Mouse (Mus musculus): ENCODE results near the gene Gm7879.
"Not testable (repeated sequence)": the region's sequence is repeated elsewhere in the genome, so short reads cannot be mapped to it uniquely, and the experiment has no call there.

Gene Gm7879

DNA sequence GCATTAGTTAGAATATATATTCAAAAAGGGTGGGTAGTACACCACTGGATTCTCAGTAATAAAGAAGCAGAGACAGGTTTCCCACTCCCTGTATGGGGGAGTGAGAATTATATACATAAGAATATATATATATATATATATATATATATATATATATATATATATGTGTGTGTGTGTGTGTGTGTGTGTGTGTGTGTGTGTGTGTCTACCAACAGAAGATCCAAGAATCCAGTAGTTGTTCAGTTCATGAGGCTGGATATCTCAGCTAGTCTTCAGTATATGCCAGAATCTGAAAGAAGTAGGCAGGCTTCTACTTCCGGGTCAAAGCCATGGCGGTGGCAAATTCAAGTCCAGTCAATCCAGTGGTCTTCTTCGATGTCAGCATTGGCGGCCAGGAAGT is at the start of gene Gm7879:
TSS of gene Gm7879 (plus strand) at position 301 of the 400 bp plus-strand sequence.
- DNase-seq (ENCODE audit: low spot score) = not testable (repeated sequence)

DNA sequence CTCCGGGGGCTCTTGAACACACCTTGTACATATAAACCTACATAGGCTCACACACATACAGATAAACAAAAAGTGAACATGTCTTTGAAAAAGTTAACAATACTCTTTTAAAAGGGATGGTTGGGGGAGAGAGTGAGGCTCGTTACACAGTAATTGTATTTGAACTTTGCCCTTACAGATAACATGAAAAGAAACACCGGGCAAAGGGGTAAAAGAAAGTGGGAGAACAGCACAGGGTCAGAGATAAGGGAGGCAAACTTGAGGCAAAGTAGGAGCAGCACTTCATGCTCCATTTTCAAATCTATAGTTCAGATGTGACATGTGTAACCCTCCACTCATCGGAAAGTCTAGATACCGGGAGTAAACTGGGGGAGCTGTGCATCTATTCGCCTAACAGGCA is 49.3 kb upstream of the Gm7879 start:
- no peak for DNase-seq (ENCODE audit: low spot score)

DNA sequence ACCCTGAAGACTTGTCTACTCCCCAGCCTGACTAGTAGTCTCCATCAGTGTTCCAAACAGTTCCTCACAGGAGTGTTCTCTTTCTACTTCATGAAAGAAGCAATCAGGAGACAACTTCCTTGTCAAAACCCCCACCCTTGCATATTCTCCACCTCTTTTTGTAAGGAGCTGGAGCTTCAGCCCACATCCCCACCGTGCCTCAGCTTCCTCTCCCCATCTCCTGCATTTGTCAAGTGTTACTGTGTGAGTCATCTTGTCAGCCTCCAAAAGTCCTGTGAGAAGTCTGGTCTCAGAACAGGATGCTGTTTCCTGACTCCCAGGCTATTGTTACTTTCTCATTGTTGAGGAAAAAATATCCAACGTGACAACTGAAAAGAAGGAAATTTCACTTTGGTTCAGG is 47.6 kb upstream of the Gm7879 start:
- no peak for DNase-seq (ENCODE audit: low spot score)

DNA sequence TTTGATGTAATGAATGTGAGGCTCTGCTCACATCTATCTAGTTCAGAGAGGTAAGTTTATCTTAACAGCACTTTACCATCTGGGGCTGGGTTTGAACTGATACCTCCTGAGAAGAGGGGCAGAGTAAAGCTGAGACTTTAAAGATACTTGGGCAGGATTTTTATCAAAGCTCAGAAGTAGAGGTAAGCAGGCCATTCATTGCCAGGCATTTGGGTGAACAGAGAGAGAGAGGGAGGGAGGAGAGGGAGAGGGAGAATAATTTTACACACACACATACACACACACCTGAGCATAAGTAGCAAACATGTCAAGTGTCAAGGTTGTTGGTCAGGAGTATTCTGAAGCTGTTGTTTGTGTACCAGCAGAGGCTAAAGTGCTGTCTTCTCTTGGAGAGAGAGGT is 44.7 kb upstream of the Gm7879 start, which contains the start of gene Cd38:
TSS of gene Cd38 (plus strand) at position 301 of the 400 bp plus-strand sequence.
- no peak for DNase-seq (ENCODE audit: low spot score)

DNA sequence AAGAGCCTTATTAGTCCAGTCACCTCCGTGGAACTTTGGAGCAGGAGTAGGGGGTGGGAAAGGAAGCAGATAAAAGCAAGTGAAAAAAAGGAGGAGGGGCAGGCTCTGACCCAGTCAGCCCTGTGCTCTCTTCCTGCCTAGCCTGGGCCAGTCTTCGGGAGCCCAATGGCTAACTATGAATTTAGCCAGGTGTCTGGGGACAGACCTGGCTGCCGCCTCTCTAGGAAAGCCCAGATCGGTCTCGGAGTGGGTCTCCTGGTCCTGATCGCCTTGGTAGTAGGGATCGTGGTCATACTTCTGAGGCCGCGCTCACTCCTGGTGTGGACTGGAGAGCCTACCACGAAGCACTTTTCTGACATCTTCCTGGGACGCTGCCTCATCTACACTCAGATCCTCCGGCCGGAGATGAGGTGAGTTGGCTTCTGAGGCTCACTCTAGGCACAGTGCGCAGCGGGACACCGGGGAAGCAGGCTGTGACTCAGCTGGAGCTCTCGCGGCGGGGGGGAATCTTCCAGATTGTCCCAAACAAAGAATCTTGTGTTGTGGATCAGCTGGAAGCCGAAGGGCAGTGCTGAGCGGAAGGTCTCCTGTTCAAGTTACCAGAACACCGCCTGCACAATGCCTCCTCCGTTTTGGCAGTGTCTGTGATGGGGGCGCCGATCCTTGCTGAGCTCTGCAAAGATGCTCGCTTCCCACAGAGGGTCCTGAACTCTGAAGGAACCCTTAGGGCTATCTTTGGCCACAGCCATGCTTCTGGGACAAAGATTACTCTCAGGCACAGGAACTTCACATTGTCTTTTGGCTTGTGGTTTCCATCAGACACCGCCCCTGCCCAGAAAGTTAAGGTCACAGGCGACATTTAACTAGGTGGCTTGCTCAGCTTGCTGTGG is 44.0 kb upstream of the Gm7879 start:
- DNase-seq (ENCODE audit: low spot score) = peak; percentile 65

DNA sequence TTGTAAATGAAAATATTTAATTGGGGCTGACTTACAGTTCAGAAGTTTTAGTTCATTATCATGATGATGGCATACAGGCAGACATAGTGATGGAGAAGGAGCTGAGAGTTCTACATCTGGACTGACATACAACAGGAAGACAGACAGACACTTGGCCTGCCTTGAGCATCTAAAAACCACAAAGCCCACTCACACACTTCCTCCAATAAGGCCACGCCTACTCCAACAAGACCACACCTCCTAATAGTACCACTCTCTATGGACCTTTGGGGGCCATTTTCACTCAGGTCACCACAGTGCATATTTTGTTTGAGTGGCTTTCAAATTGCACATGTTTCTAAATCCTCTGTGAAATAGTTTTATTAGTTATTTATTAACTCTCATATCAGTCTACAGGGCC is 41.1 kb upstream of the Gm7879 start:
- no peak for DNase-seq (ENCODE audit: low spot score)

DNA sequence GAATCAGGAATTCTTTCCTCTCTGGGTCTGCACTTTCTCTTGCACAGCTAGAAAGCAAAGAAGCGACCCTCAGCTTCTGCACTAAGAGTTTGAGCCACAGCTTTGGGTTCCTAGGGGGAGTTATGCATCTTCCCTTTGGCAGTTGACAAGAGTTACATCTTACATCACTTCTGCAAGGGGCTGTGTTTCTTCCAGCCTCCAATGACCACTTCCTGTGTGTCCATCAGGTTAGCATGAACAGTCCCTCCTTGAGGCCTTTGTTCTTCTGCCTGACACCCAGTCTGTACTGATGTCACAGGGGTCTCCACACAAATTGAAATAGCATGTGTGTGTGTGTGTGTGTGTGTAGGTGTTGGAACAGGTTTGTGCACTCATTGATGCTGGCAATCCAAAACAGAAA is 40.3 kb upstream of the Gm7879 start:
- DNase-seq (ENCODE audit: low spot score) = no peak

DNA sequence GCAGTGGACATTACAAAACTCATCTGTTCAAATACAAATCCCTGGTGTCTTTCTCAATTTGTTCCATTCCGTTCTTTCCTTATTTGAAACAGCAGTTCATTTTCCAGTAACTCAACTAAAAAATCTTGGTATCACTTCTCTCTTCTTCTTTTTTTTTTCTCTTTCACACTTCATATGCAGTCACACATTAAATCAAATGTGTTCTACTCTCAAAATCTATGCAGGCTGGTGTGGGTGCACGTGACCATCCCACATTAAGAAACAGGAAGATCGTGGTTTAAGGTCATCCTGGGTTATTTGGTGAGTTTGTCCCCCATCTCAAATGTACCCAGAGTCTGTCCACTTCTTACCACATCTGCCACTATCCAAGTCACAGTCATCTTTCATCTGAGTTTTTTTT is 30.9 kb upstream of the Gm7879 start:
- no peak for DNase-seq (ENCODE audit: low spot score)

DNA sequence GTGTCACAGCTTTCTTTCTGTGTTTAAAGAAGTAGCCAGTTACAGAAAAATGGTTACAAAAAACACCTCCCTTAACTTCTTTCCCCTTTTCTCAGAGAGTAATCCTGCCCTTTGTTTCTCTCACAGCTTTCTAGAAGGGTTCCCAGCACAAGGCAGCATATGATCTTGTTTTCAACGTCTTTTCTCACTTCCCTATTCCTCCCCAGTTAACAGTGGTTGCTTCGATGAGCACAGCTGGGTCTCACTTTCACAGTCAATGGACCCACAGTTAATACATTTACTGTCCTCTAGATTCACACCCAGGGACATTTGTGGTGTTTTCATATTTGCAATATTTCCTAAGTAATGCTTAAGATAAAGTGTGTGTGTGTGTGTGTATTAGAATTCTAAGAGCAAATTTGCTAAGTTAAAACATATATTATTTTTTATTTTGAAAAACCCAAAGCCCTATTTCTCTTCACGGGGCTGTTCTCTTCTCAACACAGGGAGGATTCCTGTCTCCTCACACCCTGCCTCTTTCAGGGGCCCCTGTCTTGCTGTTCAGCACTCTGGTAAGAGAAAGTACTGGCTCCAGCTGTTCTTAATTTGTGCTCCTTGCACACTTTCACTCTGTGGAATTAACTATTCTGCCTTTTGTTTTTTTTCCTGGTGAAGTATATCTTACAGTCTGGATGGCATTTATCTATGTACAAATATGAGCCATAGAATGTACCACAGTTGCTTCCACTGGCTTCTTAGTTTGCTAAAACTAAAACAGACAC is 27.7 kb upstream of the Gm7879 start:
- DNase-seq (ENCODE audit: low spot score) = peak; percentile 37

DNA sequence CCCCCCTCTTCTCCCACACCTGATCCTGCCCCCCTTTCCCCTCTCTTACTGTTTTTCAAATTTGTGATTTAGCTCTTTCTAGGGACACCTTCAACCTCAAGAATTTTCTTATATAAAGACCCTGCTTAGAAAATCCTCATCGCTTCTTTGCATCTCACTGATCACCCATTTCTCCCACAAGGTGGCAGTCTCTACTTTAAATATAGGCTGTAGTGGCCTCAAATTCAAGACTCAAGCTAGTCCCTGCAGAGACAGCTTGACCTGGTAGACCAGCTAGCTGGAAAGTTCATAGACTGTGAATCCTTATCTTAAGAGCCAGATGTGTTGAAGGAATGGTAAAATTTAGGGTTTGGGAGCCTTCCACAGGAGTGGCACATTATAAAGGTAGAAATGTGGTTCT is 20.6 kb upstream of the Gm7879 start:
- peak; percentile 75 for DNase-seq (ENCODE audit: low spot score)

DNA sequence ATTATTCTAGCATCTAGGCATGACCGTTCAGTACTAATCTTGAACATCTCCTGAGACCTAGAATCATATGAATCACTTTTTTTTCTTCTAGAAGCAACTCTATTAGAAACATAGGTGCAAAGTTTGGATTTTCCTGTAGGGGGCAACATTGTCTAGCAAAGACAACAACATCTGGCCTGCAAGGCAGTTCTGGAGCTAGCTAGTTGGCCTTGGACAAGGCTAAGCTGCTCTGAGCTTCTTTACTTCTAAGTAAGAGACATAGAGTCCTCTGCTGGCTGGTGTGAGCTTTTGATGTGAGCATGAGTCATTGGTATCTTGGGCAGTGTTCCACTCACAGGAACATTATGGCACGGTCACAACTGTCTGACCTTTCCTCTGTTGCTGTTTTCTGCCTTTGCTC is 18.8 kb upstream of the Gm7879 start:
- peak; percentile 81 for DNase-seq (ENCODE audit: low spot score)

DNA sequence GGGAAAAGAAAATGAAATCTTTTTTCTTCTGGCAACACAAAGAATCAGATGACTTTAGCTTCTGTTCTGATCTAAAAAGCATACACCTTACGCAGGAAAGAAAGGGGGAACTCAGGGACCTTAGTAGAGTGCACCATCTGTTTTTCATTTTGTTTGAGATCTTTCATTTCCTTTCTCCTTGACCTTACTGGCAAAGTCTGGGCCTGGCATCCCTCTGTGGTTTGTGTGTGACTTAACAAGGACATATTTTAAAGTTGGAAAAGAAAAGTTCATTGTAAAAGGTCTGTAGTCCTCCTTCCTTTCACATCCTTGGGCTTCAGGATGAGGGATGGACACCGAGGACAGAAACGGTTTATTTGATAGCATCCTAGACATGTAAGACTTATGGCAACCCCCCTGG is 17.0 kb upstream of the Gm7879 start:
- DNase-seq (ENCODE audit: low spot score) = peak; percentile 75

DNA sequence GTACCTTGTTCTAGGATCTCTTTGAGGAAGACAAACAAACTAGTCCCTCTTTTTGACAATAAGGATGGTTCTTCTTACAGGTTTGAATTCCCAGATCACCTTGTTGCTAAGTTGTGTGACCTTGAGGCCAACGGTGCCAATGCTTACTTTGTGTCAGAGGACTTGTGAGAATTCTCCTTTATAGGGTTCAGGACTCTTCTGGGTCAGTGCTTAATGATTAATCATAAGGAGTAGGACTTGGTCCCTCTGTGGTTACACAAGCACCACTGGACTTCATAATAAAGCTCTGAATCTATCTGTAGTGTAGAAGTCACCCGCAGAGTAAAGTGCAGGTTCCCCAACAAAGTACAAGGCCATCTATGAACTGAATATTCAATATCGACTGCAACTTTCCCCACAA is 8.3 kb upstream of the Gm7879 start:
- DNase-seq (ENCODE audit: low spot score) = no peak

DNA sequence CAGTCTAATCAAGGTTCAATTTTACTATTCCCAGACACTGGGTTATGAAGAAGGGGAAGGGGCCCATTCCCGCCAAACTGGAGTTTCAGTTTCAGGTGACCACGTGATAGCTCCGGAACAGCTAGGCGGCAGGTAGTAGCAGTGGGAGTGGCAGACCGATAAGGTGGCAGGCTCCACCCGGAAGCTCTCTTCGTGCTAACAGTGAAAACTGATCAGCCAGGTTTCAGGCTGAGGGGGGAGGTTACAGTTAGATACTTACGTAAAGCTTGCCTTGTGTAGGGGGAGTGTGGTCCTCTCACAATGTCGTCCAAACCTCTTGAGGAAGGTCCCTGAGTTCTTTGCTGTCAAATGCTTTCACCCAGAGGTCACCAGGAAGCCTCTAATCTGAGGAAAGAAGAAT is 3.7 kb upstream of the Gm7879 start:
- no peak for DNase-seq (ENCODE audit: low spot score)

DNA sequence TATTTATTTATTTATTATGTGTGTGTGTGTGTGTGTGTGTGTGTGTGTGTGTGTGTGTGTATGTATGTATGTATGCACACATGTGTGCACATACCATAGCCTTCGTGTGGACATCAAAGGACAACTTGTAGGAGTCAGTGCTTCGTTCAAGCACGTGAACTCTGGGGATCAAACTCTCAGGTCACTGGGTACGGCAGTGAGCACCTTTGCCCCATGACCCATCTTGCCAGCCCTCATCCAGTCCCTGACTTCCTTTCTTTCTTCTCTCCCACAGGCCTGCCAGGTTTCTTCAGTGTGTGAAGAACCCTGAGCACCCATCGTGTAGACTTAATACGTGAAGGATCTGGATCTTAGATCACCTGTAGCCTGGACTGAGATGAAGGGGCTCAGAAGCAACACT is 2.9 kb upstream of the Gm7879 start:
- no peak for DNase-seq (ENCODE audit: low spot score)

DNA sequence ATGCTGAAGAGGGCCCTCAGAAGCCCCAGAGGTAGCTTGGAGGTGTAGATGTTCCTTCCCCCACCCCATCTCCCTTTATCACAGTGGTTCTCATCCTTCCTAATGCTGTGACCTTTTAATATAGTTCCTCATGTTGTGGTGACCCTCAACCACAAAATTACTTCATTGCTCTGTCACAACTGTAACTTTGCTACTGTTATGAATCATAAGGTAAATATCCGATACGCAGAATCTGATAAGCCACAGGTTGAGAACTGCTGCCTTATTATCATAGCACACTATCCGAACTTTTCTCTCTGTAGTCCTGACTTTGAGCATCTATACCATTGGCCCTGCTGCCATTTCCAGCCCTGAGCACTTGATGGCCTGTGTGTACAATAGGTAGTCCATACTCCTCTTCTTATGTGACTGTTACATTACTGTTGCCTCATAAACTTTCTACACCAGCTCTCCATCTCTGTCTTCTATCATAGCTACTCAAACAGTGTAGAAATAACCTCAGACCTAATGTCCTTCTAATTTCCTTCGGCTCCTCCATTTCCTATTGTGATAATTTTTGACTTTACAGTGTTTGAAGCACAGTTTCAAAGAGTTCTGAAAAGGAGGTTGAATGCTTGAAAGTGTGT is 2.4 kb downstream of the Gm7879 start:
- DNase-seq (ENCODE audit: low spot score) = no peak

DNA sequence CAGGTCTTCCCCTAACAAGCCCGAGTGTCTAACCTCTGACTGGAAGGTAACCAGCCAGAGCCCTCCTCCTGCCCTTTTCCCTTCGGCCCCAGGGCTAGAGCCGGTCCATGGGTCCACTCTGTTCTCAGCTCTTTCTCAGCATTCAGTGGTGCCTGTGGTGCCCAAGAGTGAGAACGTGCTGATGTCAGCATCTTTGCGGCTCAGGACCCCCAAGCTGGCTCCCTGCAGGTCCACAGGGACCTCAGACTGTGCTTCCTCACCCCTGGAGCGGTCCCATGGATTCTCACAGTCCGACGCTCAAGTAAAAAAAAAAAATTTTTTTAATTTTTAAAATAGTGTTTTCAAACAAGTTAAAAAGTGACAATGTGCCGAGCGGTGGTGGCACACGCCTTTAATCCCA is 8.9 kb downstream of the Gm7879 start:
- no peak for DNase-seq (ENCODE audit: low spot score)

DNA sequence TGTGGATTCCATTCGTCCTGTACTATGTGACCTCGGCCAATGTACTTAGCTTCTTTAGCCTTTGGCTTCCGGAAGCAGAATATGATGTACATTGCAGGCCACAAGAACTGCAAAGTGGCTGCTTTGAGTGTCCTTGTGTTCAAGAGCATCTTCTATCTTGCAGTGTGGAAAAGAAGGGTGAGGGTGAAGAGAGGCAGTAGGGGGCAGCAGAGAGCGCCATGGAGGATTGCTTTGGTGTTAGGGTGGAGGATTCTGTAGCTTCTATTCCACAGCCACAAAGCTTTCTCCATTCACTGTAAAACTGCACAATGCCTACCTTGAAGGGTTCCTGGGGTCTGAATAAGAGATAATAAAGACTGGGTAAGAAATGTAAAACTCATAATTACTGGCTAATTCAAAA is 11.0 kb downstream of the Gm7879 start:
- DNase-seq (ENCODE audit: low spot score) = peak; percentile 81

DNA sequence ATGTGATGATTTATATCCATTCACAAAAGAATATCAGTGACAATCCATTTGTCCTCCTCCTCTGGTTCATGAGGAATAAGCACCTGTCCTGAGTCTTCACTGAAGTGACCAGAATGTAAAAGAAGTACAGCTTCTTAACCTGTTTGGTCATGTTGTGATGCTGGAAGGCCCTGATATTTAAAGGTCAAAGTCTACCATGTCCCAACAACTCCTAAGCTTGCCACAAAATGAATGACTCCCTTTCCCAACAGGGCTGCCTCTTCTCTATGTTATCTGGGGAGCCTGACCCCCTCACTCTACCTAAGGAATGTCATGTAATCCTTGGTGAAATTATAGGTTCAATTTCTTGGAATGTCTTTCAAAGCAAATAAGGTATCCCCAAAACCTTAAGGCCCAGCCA is 14.8 kb downstream of the Gm7879 start:
- DNase-seq (ENCODE audit: low spot score) = no peak

DNA sequence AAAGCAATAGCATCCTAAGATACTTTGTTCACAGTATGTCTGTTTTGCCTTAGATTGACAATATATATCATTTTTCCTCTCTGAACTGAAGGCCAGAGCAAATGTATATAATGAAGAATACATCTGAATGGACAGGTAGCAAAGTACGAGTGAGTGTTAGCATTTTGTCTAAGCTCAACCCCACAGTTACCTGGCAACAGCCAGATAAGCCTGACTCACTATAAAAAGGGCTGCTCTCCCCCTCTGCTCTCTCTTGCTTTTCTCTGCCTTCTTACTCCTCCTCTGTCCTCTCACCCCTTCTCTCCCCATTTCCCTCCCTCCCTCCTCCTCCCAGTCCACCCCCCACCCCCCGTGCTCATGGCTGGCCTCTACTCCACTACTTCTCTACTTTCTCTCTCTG is 20.3 kb downstream of the Gm7879 start:
- no peak for DNase-seq (ENCODE audit: low spot score)

DNA sequence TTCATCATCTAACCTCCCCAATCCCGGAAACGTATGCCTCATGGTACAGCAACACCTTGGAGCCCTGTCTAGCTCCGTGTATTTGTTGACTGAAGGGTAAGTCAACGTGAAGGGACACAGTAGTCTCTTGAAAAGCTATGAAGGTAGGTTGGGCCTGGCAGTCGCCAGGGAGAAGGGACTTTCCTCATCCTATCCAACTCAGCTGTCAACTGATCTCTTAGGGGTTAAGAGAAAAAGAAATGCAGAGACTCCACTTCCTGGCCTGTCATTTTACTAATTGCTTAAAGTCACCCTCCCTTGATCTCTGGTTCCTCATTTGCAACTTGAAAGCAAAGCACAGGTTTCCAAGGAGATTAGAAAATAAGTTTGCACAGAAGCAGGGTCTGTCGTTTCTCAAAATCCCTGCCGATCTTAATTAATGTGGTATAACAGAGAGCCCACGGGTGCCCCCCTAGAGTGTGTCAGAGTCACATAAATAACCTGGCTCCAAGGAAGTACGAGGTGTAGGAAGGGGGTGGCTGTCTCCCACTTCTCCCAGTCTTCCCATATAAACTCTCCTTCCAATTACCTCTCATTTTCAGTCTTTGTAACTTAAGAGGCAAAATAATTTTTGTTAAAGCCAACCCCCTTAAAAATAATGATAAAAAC is 34.5 kb downstream of the Gm7879 start:
- peak; percentile 9 for DNase-seq (ENCODE audit: low spot score)

DNA sequence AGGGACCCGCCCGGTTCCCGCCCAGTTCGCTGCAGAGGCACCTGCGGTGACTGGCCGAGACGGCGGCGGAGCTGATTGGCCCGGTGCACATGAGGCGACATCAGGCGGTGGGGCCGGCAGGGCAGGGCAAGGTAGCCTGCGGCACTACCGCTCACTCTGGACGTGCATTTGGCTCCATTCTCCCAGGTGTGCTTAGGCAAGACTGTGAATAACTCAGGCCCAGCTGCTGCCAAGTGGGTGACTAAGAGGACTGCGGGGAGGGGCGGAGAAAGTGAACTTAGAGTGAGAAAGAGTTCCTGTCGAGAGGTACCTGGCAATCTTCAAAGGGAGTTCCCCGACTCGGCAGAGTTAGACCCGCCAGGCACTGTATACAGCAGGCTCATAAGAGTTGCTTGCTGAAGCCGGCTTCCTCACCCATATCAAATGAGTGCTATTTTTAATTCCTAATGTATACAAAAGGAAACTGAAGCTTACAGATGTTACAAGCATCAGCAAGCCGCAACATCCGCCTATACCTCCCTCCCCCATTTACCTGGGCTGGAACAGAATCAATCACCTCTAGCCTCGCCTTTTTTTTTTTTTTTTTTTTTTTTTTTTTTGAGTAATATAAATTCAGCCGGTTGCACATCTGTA is 35.3 kb downstream of the Gm7879 start:
- DNase-seq (ENCODE audit: low spot score) = peak; percentile 67

Data from embryo, embryonic 10.5 days (tissue).